Mouse (Mus musculus) forebrain, embryonic 16.5 days (tissue): ENCODE results near the gene Stx17. TPM values are rescaled to one million over a fixed set of nuclear protein-coding genes. Genes with fewer than 3 reads are reported as not detected.

Source experiments
- ATAC-seq: fragments of 200-750 bp; cut with Nextera tagmentation; 2 replicates; pipeline ENCODE4 v1.8.0; 2017; ENCODE audit warnings: mild to moderate bottlenecking, moderate library complexity
- H3K27ac ChIP-seq: fragments of 300-500 bp; sonication (generic); 2 replicates; pipeline ENCODE4 v1.5.1; 2014; ENCODE audit warnings: low read length, control low read depth
- H3K27me3 ChIP-seq: fragments of 300-500 bp; sonication (generic); replicated peaks from 2 replicates; pipeline ENCODE4 v1.6.1; 2014; ENCODE audit warnings: low read length; ENCODE audit not compliant: control insufficient read depth, insufficient read depth
- H3K36me3 ChIP-seq: fragments of 300-500 bp; sonication (generic); 2 replicates; pipeline ENCODE4 v1.6.1; 2014; ENCODE audit not compliant: control insufficient read depth, insufficient read depth
- H3K4me1 ChIP-seq: fragments of 300-500 bp; sonication (generic); replicated peaks from 2 replicates; pipeline ENCODE4 v1.6.1; 2014; ENCODE audit warnings: low read length; ENCODE audit not compliant: control insufficient read depth, insufficient read depth
- H3K4me2 ChIP-seq: fragments of 300-500 bp; sonication (generic); 2 replicates; pipeline ENCODE4 v1.6.1; 2014; ENCODE audit warnings: mild to moderate bottlenecking, low read length, control low read depth
- H3K4me3 ChIP-seq: fragments of 300-500 bp; sonication (generic); replicated peaks from 2 replicates; pipeline ENCODE4 v1.5.1; 2014; ENCODE audit warnings: mild to moderate bottlenecking, low read length, control low read depth
- H3K9ac ChIP-seq: fragments of 300-500 bp; sonication (generic); replicated peaks from 2 replicates; pipeline ENCODE4 v1.6.1; 2014; ENCODE audit warnings: low read depth, low read length, control low read depth
- H3K9me3 ChIP-seq: fragments of 300-500 bp; sonication (generic); 2 replicates; pipeline ENCODE4 v1.6.1; 2016; ENCODE audit warnings: low read length; ENCODE audit not compliant: control insufficient read depth
- WGBS: fragments of 180-500 bp; shearing (Covaris S2); extraction: QIAGEN DNeasy Blood & Tissue Kit; methylation state at CpG from one replicate; pipeline ENCODE4 v1.1.7; 2014; 5-methylcytosine and 5-hydroxymethylcytosine counted together
- microRNA counts: library from miRNA; unstranded; fragments of <30 nt; microRNA quantifications from one replicate; lab custom pipeline; 2016
- microRNA-seq: library from miRNA; unstranded; fragments of <30 nt; microRNA quantifications from one replicate; pipeline ENCODE4, GENCODE M21; 2017
- polyA plus RNA-seq: library from polyadenylated mRNA; unstranded; fragments of >200 nt; fragmentation: Nextera tagmentation; extraction: Ambion mirVana; gene quantifications from 2 replicates; pipeline ENCODE4 v1.2.1, GENCODE M21; 2015

Stx17 gene
- polyA plus RNA-seq, 1 experiment from 2014 or later: 21.2 TPM

GRCm38 (mm10) chr4:48198447-48198846, 73.7 kb downstream of the Stx17 start:
- no peak for ATAC-seq
- Histone ChIP-seq H3K27ac (no peak overlapping the region), H3K9me3 (no peaks in the 10 kb centered on the region), H3K4me3 (no peak overlapping the region), H3K4me2 (no peak overlapping the region), H3K9ac (no peak overlapping the region), H3K27me3 (no peaks in the 10 kb centered on the region), H3K36me3 (peaks cover 8% of the 10 kb centered on the region), H3K4me1 (no peaks in the 10 kb centered on the region)
- 77% methylated on average over 8 of the region's 8 CpGs for WGBS

- Histone ChIP-seq H3K4me2 (no peak overlapping the region), H3K9ac (no peak overlapping the region), H3K9me3 (no peaks in the 10 kb centered on the region), H3K27ac (no peak overlapping the region), H3K36me3 (peaks cover 7% of the 10 kb centered on the region), H3K4me3 (no peak overlapping the region), H3K27me3 (no peaks in the 10 kb centered on the region), H3K4me1 (no peaks in the 10 kb centered on the region)
- 87% methylated on average over 4 of the region's 4 CpGs for WGBS
- ATAC-seq: no peak
Measured at GRCm38 (mm10) chr4:48203564-48203963, 78.8 kb downstream of the Stx17 start.

GRCm38 (mm10) chr4:48225173-48225572, 100.5 kb downstream of the Stx17 start:
- Histone ChIP-seq H3K27me3 (no peaks in the 10 kb centered on the region), H3K27ac (no peak overlapping the region), H3K9ac (no peak overlapping the region), H3K36me3 (no peaks in the 10 kb centered on the region), H3K4me1 (no peaks in the 10 kb centered on the region; the same call in 1 of the 2 replicates), H3K4me3 (no peak overlapping the region), H3K9me3 (no peaks in the 10 kb centered on the region), H3K4me2 (no peak overlapping the region)
- 22% methylated on average over 2 of the region's 2 CpGs for WGBS
- ATAC-seq: peak; percentile 36; the same call in 1 of the 2 replicates

GRCm38 (mm10) chr4:48225604-48226003, 100.9 kb downstream of the Stx17 start:
- Histone ChIP-seq H3K4me2 (no peak overlapping the region), H3K4me1 (no peaks in the 10 kb centered on the region; the same call in 1 of the 2 replicates), H3K9ac (no peak overlapping the region), H3K27ac (no peak overlapping the region), H3K36me3 (no peaks in the 10 kb centered on the region), H3K27me3 (no peaks in the 10 kb centered on the region), H3K4me3 (no peak overlapping the region), H3K9me3 (no peaks in the 10 kb centered on the region)
- ATAC-seq: no peak
- 46% methylated on average over 3 of the region's 3 CpGs for WGBS

- Histone ChIP-seq H3K9ac (no peak overlapping the region), H3K4me1 (no peaks in the 10 kb centered on the region; the same call in 1 of the 2 replicates), H3K36me3 (no peaks in the 10 kb centered on the region), H3K27me3 (no peaks in the 10 kb centered on the region), H3K9me3 (no peaks in the 10 kb centered on the region), H3K4me2 (no peak overlapping the region), H3K27ac (no peak overlapping the region), H3K4me3 (no peak overlapping the region)
- no peak for ATAC-seq
- WGBS: 65% methylated on average over 3 of the region's 3 CpGs
Measured at GRCm38 (mm10) chr4:48226800-48227199, 102.1 kb downstream of the Stx17 start.

MicroRNA genes within 50 kb of the gene (microRNA counts, 519-probe panel; counts per million panel counts)
- 1,802 counts per million, percentile 21 among the panel's probes with 10 or more counts for microRNA mmu-miR-1958 (lab: Ali Mortazavi, UCI)

Small RNA genes lying within 50 kb of the gene (microRNA-seq; reads per million reads assigned to microRNA genes)
- gene Mir1958: not detected

Other genes starting within 250 kb of the Stx17 start
- gene Nr4a3, start 79.8 kb upstream of the Stx17 start, polyA plus RNA-seq: 7.7 and 8.8 TPM in 2 replicates
- gene Erp44, start 154.6 kb downstream of the Stx17 start, polyA plus RNA-seq: 65.4 and 76.3 TPM in 2 replicates
- 6.8 and 9.3 TPM in 2 replicates for gene Invs, start 154.8 kb downstream of the Stx17 start, polyA plus RNA-seq